Mouse (Mus musculus): ENCODE results near the gene Fam83b. TPM values are rescaled to one million over a fixed set of nuclear protein-coding genes. Genes with fewer than 3 reads are reported as not detected.

Fam83b gene
- total and polyA plus RNA-seq, 3 experiments: not detected

DNA sequence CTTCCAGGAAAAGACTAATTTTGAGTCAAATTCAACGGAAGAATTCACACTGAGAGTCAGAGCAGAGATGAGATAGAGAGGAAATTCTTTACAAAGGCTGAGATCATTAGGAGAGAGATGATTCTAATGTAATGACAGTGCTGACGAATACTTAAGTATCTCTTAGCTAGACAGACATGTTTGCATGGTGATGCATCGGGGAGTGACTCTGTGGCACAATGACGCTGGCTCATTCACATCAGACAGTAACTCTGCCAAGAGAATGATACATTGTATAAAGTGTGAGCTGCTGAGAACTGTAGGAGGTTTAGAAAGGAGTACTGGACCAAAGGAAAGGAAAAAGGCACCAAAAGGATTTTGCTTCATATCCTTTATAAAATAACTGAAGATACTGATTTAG is 26.2 kb downstream of the Fam83b start:
- H3K36me3 ChIP-seq (ENCODE audit: control insufficient read depth in 1 of 2, insufficient read depth in 2 of 2, low read length in 2 of 2): no peaks in the 10 kb centered on the region
- TF ChIP-seq USF1 (IDR thresholded peaks at IDR 0.05; ENCODE audit: low read depth, low read length) (no peak), UBTF (IDR thresholded peaks at IDR 0.05; ENCODE audit: borderline replicate concordance, insufficient read depth, low read depth, low read length) (no peak), USF2 (IDR thresholded peaks at IDR 0.05; ENCODE audit: borderline replicate concordance in 1 of 2, insufficient read depth in 1 of 2, low read depth in 1 of 2, low read length in 2 of 2) (no peak), JUND (IDR thresholded peaks at IDR 0.05; ENCODE audit: low read depth, low read length) (no peak), CHD2 (IDR thresholded peaks at IDR 0.05; ENCODE audit: low read length) (no peak), RAD21 (IDR thresholded peaks at IDR 0.05; ENCODE audit: low read depth, low read length) (no peak), MYB (IDR thresholded peaks at IDR 0.05; ENCODE audit: low read depth, low read length) (no peak), ETS1 (IDR thresholded peaks at IDR 0.05; ENCODE audit: low read depth, low read length) (no peak), MYC (IDR thresholded peaks at IDR 0.05; ENCODE audit: low read depth, low read length) (no peak), MAFK (IDR thresholded peaks at IDR 0.05; ENCODE audit: borderline replicate concordance, low read depth, low read length) (no peak), POLR2AphosphoS2 (IDR thresholded peaks at IDR 0.05; ENCODE audit: low read length) (no peak), MAZ (IDR thresholded peaks at IDR 0.05; ENCODE audit: low read depth, low read length) (no peak), NELFE (IDR thresholded peaks at IDR 0.05; ENCODE audit: low read depth, low read length) (no peak), RCOR1 (IDR thresholded peaks at IDR 0.05; ENCODE audit: low read depth, low read length) (no peak), MEF2A (IDR thresholded peaks at IDR 0.05; ENCODE audit: extremely low read depth, insufficient replicate concordance, low read depth, low read length, poor library complexity, severe bottlenecking) (no peak)
- H3K9ac ChIP-seq (ENCODE audit: control insufficient read depth, low read depth, low read length, poor library complexity, severe bottlenecking): no peak overlapping the region
- H3K27ac ChIP-seq (ENCODE audit: control insufficient read depth, low read depth, low read length): no peak overlapping the region
- no peaks in the 10 kb centered on the region for H3K79me2 ChIP-seq (ENCODE audit: control insufficient read depth, insufficient read depth, low read length, poor library complexity)
- H3K4me1 ChIP-seq (ENCODE audit: control insufficient read depth in 1 of 2, insufficient read depth in 2 of 2, low read length in 2 of 2): no peaks in the 10 kb centered on the region
- no peaks in the 10 kb centered on the region for H3K27me3 ChIP-seq (ENCODE audit: control insufficient read depth in 1 of 2, insufficient read depth in 2 of 2, low read length in 2 of 2)
- no peaks in the 10 kb centered on the region for H3K9me3 ChIP-seq (replicated peaks; ENCODE audit: insufficient read depth, low read length)
- no peak overlapping the region for H3K4me3 ChIP-seq (ENCODE audit: control insufficient read depth in 1 of 2, insufficient read depth in 1 of 2, low read depth in 2 of 2, low read length in 2 of 2)
- no peak for DNase-seq (ENCODE audit: low read depth, low spot score)

DNA sequence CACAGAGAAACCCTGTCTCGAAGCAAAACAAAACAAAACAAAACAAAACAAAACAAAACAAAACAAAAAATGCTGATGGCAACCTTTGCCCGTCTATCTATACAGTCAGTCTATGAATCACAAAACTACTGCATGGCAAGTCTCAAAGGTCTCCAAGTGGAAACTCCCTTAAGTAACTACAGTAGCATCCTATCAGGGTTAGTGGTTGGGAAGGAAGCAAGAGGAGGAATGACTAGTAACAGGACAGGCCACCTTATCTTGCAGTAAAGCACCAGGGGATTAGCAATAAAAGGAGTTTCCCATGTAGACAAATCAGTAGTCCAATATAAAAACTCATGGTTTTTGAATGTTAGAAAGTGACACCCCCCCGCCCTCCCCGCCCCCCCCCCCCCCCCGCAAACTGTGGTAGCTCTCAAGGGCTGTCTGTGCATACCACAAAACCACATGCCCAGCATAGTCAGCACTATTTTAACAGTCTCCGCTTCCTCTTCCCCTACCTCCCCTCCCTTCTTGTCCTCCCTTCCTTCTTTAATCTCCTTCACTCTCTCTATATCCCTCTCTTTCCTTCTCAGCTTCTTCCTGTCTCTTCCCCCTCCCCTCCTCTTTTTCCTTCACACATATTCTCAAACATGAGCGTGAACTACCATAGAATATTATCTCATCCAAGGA is 26.8 kb downstream of the Fam83b start:
- no peak for TF ChIP-seq JUND (IDR thresholded peaks at IDR 0.05; ENCODE audit: low read depth, low read length)
- TF ChIP-seq MYC (IDR thresholded peaks at IDR 0.05; ENCODE audit: low read depth, low read length): no peak
- no peak for TF ChIP-seq SIN3A (IDR thresholded peaks at IDR 0.05; ENCODE audit: low read length)
- TF ChIP-seq MYB (IDR thresholded peaks at IDR 0.05; ENCODE audit: low read depth, low read length): no peak
- TF ChIP-seq TBP (IDR thresholded peaks at IDR 0.05; ENCODE audit: low read depth, low read length): no peak
- no peak for TF ChIP-seq TAL1 (IDR thresholded peaks at IDR 0.05; ENCODE audit: low read length)
- no peak for TF ChIP-seq ZMIZ1 (IDR thresholded peaks at IDR 0.05; ENCODE audit: low read depth, low read length)
- TF ChIP-seq ZKSCAN1 (IDR thresholded peaks at IDR 0.05; ENCODE audit: low read depth, low read length): no peak
- TF ChIP-seq ZNF384 (IDR thresholded peaks at IDR 0.05; ENCODE audit: low read depth, low read length): no peak
- Histone ChIP-seq H3K9ac (ENCODE audit: control insufficient read depth, low read depth, low read length, poor library complexity, severe bottlenecking) (no peak overlapping the region), H3K27me3 (ENCODE audit: control insufficient read depth in 1 of 2, insufficient read depth in 2 of 2, low read length in 2 of 2) (no peaks in the 10 kb centered on the region)

More for the DNA sequence above, 26.8 kb downstream of the Fam83b start:
- Histone ChIP-seq H3K4me3 (ENCODE audit: control insufficient read depth in 1 of 2, insufficient read depth in 1 of 2, low read depth in 2 of 2, low read length in 2 of 2) (no peak overlapping the region), H3K27ac (ENCODE audit: control insufficient read depth, low read depth, low read length) (no peak overlapping the region), H3K4me1 (ENCODE audit: control insufficient read depth in 1 of 2, insufficient read depth in 2 of 2, low read length in 2 of 2) (no peaks in the 10 kb centered on the region), H3K79me2 (ENCODE audit: control insufficient read depth, insufficient read depth, low read length, poor library complexity) (no peaks in the 10 kb centered on the region), H3K36me3 (ENCODE audit: control insufficient read depth in 1 of 2, insufficient read depth in 2 of 2, low read length in 2 of 2) (no peaks in the 10 kb centered on the region), H3K9me3 (replicated peaks; ENCODE audit: insufficient read depth, low read length) (no peaks in the 10 kb centered on the region)
- DNase-seq (ENCODE audit: low read depth, low spot score): no peak

Measured in MEL (cell line).